Mouse (Mus musculus) midbrain, embryonic 13.5 days (tissue): ENCODE data around the gene Tacc2. TPM values are rescaled to one million over a fixed set of nuclear protein-coding genes. Genes with fewer than 3 reads are reported as not detected.
A peak's percentile ranks its signal among the peaks of the same experiment; 100 is the strongest.
"Not testable (repeated sequence)": the region's sequence is repeated elsewhere in the genome, so short reads cannot be mapped to it uniquely, and the experiment has no call there.

ENCODE experiments used
- ATAC-seq: fragments of 200-750 bp; cut with Nextera tagmentation; 2 replicates; pipeline ENCODE4 v1.8.0; 2017; ENCODE audit warnings: mild to moderate bottlenecking, moderate TSS enrichment, moderate library complexity
- H3K27ac ChIP-seq: fragments of 300-500 bp; sonication (generic); 2 replicates; pipeline ENCODE4 v1.5.1; 2015; ENCODE audit warnings: inconsistent platforms, mild to moderate bottlenecking, moderate library complexity
- H3K27me3 ChIP-seq: fragments of 300-500 bp; sonication (generic); 2 replicates; pipeline ENCODE4 v1.6.1; 2015; ENCODE audit warnings: mild to moderate bottlenecking, inconsistent platforms
- H3K36me3 ChIP-seq: fragments of 300-500 bp; sonication (generic); 2 replicates; pipeline ENCODE4 v1.6.1; 2015; ENCODE audit warnings: mild to moderate bottlenecking, inconsistent platforms
- H3K4me1 ChIP-seq: fragments of 300-500 bp; sonication (generic); replicated peaks from 2 replicates; pipeline ENCODE4 v1.6.1; 2015; ENCODE audit warnings: inconsistent platforms
- H3K4me2 ChIP-seq: fragments of 300-500 bp; sonication (generic); replicated peaks from 2 replicates; pipeline ENCODE4 v1.6.1; 2015; ENCODE audit warnings: moderate library complexity, mild to moderate bottlenecking, inconsistent platforms
- H3K4me3 ChIP-seq: fragments of 300-500 bp; sonication (generic); replicated peaks from 2 replicates; pipeline ENCODE4 v1.5.1; 2015; ENCODE audit warnings: mild to moderate bottlenecking, inconsistent platforms
- H3K9ac ChIP-seq: fragments of 300-500 bp; sonication (generic); replicated peaks from 2 replicates; pipeline ENCODE4 v1.6.1; 2015; ENCODE audit warnings: mild to moderate bottlenecking, inconsistent platforms
- H3K9me3 ChIP-seq: fragments of 300-500 bp; sonication (generic); 2 replicates; pipeline ENCODE4 v1.6.1; 2016; ENCODE audit warnings: mild to moderate bottlenecking, inconsistent platforms
- WGBS: fragments of 180-500 bp; shearing (Covaris S2); methylation state at CpG from one replicate; pipeline ENCODE4 v1.1.7; 2015; 5-methylcytosine and 5-hydroxymethylcytosine counted together
- polyA plus RNA-seq: library from polyadenylated mRNA; unstranded; fragments of >200 nt; fragmentation: Nextera tagmentation; extraction: Ambion mirVana; gene quantifications from 2 replicates; pipeline ENCODE4 v1.2.1, GENCODE M21; 2015

Tacc2 gene
- polyA plus RNA-seq, 1 experiment from 2014 or later: 70.8 TPM

DNA sequence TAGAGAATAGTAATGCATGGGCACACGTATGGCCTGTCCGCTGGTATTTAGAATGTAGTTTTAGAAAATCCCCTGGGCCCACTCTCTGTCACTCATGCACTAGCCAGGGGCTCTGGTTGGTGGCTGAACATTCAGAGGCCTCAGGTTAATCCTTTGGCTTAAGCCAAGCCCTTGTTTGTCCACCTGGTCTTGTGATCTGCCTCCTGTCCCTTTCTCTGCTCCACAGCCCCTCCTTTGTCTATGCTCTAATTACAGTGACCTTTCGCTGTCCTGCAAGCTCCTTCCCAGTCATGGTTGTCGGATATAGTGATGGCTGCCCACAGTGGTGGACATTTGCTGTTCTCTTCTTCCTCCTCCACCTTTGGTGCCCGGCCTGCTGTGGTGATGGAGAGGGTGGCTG lies 85.0 kb downstream of the Tacc2 start:
- Histone ChIP-seq H3K4me3 (no peak overlapping the region), H3K27me3 (no peaks in the 10 kb centered on the region), H3K9me3 (peaks cover 14% of the 10 kb centered on the region), H3K36me3 (peaks cover 8% of the 10 kb centered on the region), H3K4me2 (no peak overlapping the region), H3K9ac (no peak overlapping the region), H3K27ac (no peak overlapping the region), H3K4me1 (peaks cover 7% of the 10 kb centered on the region)
- 48% methylated on average over 5 of the region's 5 CpGs for WGBS
- ATAC-seq: no peak

GRCm38 (mm10) chr7:130662869-130663268 lies 85.6 kb downstream of the Tacc2 start:
- no peak overlapping the region for H3K27ac ChIP-seq
- H3K4me1 ChIP-seq: peaks cover 10% of the 10 kb centered on the region
- H3K27me3 ChIP-seq: no peaks in the 10 kb centered on the region
- no peak overlapping the region for H3K4me2 ChIP-seq
- no peak overlapping the region for H3K4me3 ChIP-seq
- H3K36me3 ChIP-seq: peaks cover 8% of the 10 kb centered on the region
- no peak overlapping the region for H3K9ac ChIP-seq
- peaks cover 14% of the 10 kb centered on the region for H3K9me3 ChIP-seq
- ATAC-seq: no peak
- 58% methylated on average over 4 of the region's 4 CpGs for WGBS

GRCm38 (mm10) chr7:130664037-130664436 lies 86.8 kb downstream of the Tacc2 start:
- no peak for ATAC-seq
- Histone ChIP-seq H3K27me3 (no peaks in the 10 kb centered on the region), H3K9me3 (peaks cover 14% of the 10 kb centered on the region), H3K4me1 (peaks cover 17% of the 10 kb centered on the region), H3K36me3 (peaks cover 8% of the 10 kb centered on the region), H3K4me2 (no peak overlapping the region), H3K4me3 (no peak overlapping the region), H3K9ac (no peak overlapping the region), H3K27ac (no peak overlapping the region)
- 96% methylated on average over 5 of the region's 5 CpGs for WGBS

DNA sequence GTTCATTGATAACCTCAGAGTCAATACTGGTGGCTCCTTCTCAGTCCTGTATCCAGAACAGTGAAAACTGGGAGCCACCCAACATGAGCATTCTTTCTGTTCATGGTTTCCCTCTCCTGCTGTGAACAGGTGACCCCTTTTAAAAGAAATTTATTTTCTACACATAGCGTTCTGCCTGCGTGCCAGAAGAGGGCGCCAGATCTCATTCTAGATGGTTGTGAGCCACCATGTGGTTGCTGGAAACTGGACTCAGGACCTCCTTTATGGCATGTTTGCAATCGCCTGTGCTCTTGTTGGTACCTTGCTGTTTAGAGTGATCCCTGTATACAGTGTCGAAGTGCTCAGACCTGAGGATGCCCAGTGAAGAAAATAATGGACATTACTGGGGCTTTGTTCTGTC lies 87.4 kb downstream of the Tacc2 start:
- Histone ChIP-seq H3K36me3 (peaks cover 8% of the 10 kb centered on the region), H3K9ac (no peak overlapping the region), H3K4me2 (no peak overlapping the region), H3K4me3 (no peak overlapping the region), H3K27ac (no peak overlapping the region), H3K27me3 (no peaks in the 10 kb centered on the region), H3K9me3 (peaks cover 14% of the 10 kb centered on the region), H3K4me1 (peaks cover 23% of the 10 kb centered on the region)
- ATAC-seq: no peak
- WGBS: 86% methylated on average over 5 of the region's 5 CpGs

- H3K4me3 ChIP-seq: no peak overlapping the region
- H3K4me1 ChIP-seq: peaks cover 31% of the 10 kb centered on the region
- H3K27ac ChIP-seq: no peak overlapping the region
- peaks cover 8% of the 10 kb centered on the region for H3K36me3 ChIP-seq
- H3K9ac ChIP-seq: no peak overlapping the region
- H3K27me3 ChIP-seq: no peaks in the 10 kb centered on the region
- no peak for ATAC-seq
- WGBS: 99% methylated on average over 9 of the region's 9 CpGs
- no peak overlapping the region for H3K4me2 ChIP-seq
- H3K9me3 ChIP-seq: peaks cover 14% of the 10 kb centered on the region
Observed at GRCm38 (mm10) chr7:130665358-130665757, 88.1 kb downstream of the Tacc2 start.

DNA sequence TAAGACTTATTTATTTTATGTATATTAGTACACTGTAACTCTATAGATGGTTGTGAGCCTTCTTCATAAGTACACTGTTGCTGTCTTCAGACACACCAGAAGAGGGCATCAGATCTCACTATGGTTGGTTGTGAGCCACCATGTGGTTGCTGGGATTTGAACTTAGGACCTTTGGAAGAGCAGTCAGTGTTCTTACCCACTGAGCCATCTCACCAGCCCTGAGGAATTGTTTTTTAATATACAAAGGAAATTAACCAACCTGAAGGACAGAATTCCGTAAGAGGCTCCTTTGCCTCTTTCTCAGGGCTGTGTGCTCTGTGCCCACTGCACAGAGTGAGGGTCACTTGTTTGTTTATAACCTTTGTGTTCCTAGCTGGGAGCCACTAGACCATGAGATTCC lies 90.8 kb downstream of the Tacc2 start:
- H3K27me3 ChIP-seq, H3K4me2 ChIP-seq, ATAC-seq, H3K36me3 ChIP-seq, H3K9ac ChIP-seq, H3K4me3 ChIP-seq: not testable (repeated sequence)
- H3K9me3 ChIP-seq: peaks cover 14% of the 10 kb centered on the region
- peak overlapping the region; percentile 85 for H3K27ac ChIP-seq
- WGBS: 72% methylated on average over 1 of the region's 1 CpGs
- peaks cover 37% of the 10 kb centered on the region for H3K4me1 ChIP-seq

GRCm38 (mm10) chr7:130668729-130669281 lies 91.6 kb downstream of the Tacc2 start:
- ATAC-seq: peak; percentile 46; the same call in 1 of the 2 replicates
- Histone ChIP-seq H3K4me2 (no peak overlapping the region), H3K27ac (peak overlapping the region; percentile 85), H3K4me1 (peaks cover 45% of the 10 kb centered on the region), H3K4me3 (no peak overlapping the region), H3K36me3 (peaks cover 8% of the 10 kb centered on the region), H3K27me3 (no peaks in the 10 kb centered on the region), H3K9me3 (peaks cover 8% of the 10 kb centered on the region), H3K9ac (no peak overlapping the region)
- WGBS: 57% methylated on average over 7 of the region's 7 CpGs

GRCm38 (mm10) chr7:130669370-130669881 lies 92.2 kb downstream of the Tacc2 start:
- Histone ChIP-seq H3K27me3 (no peaks in the 10 kb centered on the region), H3K9ac (no peak overlapping the region), H3K4me1 (peaks cover 50% of the 10 kb centered on the region), H3K36me3 (peaks cover 7% of the 10 kb centered on the region), H3K4me2 (no peak overlapping the region), H3K9me3 (peaks cover 2% of the 10 kb centered on the region; the same call in 1 of the 2 replicates), H3K4me3 (no peak overlapping the region), H3K27ac (peak overlapping the region; percentile 85)
- ATAC-seq: peak; percentile 72; the same call in 1 of the 2 replicates
- 37% methylated on average over 8 of the region's 8 CpGs for WGBS

GRCm38 (mm10) chr7:130670358-130670757 lies 93.1 kb downstream of the Tacc2 start:
- Histone ChIP-seq H3K27me3 (no peaks in the 10 kb centered on the region), H3K9ac (no peak overlapping the region), H3K4me3 (no peak overlapping the region), H3K9me3 (no peaks in the 10 kb centered on the region), H3K36me3 (no peaks in the 10 kb centered on the region), H3K4me1 (peaks cover 54% of the 10 kb centered on the region), H3K27ac (peak overlapping the region; percentile 67; the same call in 1 of the 2 replicates), H3K4me2 (no peak overlapping the region)
- 76% methylated on average over 4 of the region's 4 CpGs for WGBS
- no peak for ATAC-seq

- Histone ChIP-seq H3K27ac (0 out of 2 replicates have a peak overlapping the region, but pooled peaks have one; percentile 5), H3K4me1 (peaks cover 54% of the 10 kb centered on the region), H3K27me3 (no peaks in the 10 kb centered on the region), H3K9me3 (no peaks in the 10 kb centered on the region), H3K4me2 (no peak overlapping the region), H3K36me3 (no peaks in the 10 kb centered on the region), H3K9ac (no peak overlapping the region), H3K4me3 (no peak overlapping the region)
- WGBS: 59% methylated on average over 6 of the region's 6 CpGs
- no peak for ATAC-seq
Observed at GRCm38 (mm10) chr7:130671301-130671700, 94.1 kb downstream of the Tacc2 start.

- WGBS: 63% methylated on average over 9 of the region's 9 CpGs
Observed at GRCm38 (mm10) chr7:130673169-130674033, 96.2 kb downstream of the Tacc2 start.

GRCm38 (mm10) chr7:130674526-130674925 lies 97.3 kb downstream of the Tacc2 start:
- no peak overlapping the region for H3K27ac ChIP-seq
- no peak overlapping the region for H3K4me3 ChIP-seq
- H3K9me3 ChIP-seq: no peaks in the 10 kb centered on the region
- H3K4me1 ChIP-seq: peaks cover 52% of the 10 kb centered on the region
- H3K27me3 ChIP-seq: no peaks in the 10 kb centered on the region
- ATAC-seq: no peak
- no peaks in the 10 kb centered on the region for H3K36me3 ChIP-seq
- 77% methylated on average over 9 of the region's 9 CpGs for WGBS
- no peak overlapping the region for H3K9ac ChIP-seq
- H3K4me2 ChIP-seq: no peak overlapping the region

More at GRCm38 (mm10) chr7:130673169-130674033, 96.2 kb downstream of the Tacc2 start:
- Histone ChIP-seq H3K4me1 (peaks cover 63% of the 10 kb centered on the region), H3K4me2 (no peak overlapping the region), H3K9me3 (no peaks in the 10 kb centered on the region), H3K9ac (no peak overlapping the region; the same call in 1 of the 2 replicates), H3K36me3 (no peaks in the 10 kb centered on the region), H3K4me3 (no peak overlapping the region), H3K27ac (no peak overlapping the region), H3K27me3 (no peaks in the 10 kb centered on the region)
- no peak for ATAC-seq
